Mouse (Mus musculus) embryo, embryonic 11.5 days (tissue): ENCODE results near the gene B4galt5.

Source experiments
- DNase-seq: peaks from one replicate; pipeline ENCODE4 v3.0.0-alpha.2; 2012; ENCODE audit warnings: low read depth, low spot score

B4galt5 gene

DNA sequence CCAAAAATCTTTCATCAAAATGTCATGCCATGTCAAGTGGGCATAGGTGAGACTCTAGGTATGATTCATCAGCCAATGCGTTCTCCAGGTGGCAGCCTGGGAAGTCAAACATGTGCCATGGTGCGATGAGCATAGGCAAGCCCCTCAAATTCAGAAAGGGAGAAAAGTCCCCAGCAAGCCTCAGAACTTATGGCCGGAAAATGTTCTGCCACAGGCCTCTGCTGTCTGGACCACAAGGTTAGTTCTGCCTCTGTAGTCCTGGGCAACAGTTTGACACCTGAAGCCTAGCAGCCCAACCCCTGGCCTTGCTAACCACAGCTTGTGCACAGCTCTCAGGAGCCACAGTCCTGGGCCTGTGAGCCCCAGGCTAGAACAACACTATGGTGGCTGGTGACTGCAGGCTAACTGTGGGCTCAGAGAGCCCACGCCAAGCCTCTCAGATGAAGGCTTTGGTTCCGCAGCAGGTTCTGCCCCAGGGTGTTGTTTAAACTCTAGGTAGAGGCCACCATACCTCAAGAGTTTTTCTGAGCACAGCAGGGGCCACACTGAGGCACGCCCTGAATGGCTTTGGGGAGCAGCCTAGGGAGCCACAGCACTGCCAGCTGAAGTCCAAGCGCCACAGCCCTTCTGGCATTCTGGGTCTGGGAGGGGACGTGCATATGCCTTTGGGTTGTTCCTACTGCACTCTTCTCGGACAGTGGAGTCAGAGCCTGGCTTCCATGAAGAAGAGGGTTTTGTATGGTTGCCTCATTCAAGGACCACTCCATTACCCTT lies 14.5 kb upstream of the B4galt5 start:
- DNase-seq = no peak

DNA sequence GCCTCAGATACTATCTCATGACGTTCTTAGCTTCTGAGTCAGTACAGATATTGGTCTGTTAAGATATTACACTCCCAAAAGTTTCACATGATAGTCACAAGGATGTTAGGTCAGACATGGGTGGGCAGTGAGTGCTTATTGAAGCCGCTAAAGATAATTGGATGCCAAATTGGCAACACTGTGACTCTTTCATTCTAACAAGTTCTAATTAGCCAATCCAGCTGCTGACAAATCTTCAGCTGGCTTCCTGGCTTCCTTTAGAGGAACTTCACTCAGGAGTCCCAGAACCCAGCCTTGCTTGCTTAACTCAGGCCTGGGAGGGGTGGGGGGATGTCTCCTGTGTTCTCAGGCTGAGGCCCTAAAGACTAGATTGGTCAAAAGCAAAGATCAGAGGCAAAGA lies 9.5 kb upstream of the B4galt5 start:
- no peak for DNase-seq

DNA sequence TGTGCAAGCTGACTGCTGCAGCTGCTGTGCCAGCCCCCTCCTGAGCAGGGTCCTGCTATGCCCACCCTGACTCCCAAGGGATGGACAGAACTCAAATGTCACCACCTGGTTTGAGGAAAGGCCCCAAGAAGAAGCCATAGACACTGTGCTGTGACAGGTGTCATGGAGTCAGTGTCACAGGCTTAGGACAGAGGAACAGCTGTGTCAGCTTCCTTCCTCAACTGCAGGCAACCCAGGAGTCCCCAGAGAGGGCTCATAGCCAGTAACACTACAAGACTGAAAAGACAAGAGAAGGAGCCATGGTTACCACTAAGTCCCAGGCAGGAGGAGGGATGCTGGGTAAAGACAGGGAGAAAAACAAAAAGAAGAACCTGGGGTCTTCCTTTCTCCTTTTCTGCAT lies 7.9 kb upstream of the B4galt5 start:
- DNase-seq = no peak

DNA sequence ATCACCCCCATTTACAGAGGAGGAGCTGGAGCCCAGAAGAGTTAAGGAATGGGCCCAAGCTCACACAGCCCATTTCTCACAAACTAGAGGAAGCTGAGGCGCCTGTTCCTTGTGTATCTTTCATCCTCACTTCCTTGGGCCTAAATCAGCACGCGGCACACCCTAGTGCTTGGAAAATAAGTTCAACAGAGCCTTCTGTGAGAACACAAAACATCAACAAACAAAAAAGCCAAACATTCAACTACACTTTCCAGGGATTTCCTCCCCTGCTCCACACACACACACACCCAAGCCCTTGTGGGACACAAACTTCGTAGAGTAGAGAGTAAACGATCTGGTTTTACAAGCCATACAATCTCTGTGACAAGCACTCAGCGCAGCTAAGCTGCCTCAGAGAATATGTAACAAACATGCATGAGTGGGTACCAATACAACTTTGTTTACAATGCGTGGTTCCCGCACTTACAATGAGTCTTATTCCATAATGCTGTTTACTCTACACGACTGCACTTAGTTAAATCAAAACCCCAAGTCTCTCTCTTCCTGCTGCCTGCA lies 5.7 kb upstream of the B4galt5 start:
- DNase-seq = no peak

GRCm38 (mm10) chr2:167354046-167354445 lies 5.1 kb upstream of the B4galt5 start:
- no peak for DNase-seq

DNA sequence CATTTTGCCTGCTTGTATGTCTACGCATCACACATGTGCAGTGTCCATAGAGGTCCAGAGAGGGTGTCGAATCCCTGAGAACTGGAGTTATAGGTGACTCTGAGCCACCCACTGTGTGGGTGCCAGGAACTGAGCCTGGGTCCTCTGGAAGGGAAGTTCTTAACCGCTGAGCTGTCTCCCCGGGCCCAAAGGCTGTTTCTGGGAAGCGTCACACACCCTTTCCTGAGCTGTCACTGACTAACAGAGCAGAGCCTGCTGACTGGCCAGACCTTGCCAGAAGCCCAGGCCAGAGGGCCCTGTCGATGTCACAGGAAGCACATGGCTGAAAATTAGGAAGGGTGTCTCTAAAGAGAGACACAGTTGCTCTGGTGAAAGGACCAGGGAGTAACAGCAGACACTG lies 3.5 kb upstream of the B4galt5 start:
- DNase-seq = no peak

GRCm38 (mm10) chr2:167351371-167351951 lies 2.5 kb upstream of the B4galt5 start:
- no peak for DNase-seq

DNA sequence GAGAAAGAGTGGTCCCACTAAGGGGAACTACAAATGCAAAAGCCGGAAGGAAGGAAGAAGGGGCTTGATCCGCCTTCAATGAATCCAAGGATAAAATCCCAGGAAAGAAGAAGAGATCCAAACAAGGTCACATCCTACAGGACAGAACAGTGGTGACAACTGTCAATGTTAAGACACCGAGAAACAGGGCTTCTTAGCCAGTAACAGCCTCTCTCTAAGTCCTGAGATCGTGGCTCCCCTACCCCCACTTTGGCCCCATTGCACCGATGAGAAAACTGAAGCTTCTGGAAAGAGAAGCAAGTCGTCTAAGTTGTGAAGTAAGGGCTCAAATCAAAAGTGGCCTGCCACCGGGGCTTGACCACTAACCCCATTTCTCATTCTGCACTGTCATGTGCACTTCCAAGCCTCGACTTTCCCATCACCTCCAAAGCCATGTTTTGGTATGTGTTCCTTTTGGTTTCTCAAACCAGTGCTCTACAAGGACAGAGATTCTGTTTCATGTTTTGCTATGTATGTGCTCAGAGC lies 1.2 kb upstream of the B4galt5 start:
- no peak for DNase-seq

GRCm38 (mm10) chr2:167349283-167349936 lies 427 bp upstream of the B4galt5 start:
- peak; percentile 94 for DNase-seq

- no peak for DNase-seq
Observed at GRCm38 (mm10) chr2:167347991-167348375, 1.0 kb downstream of the B4galt5 start.

- no peak for DNase-seq
Observed at GRCm38 (mm10) chr2:167347361-167347760, 1.6 kb downstream of the B4galt5 start.

DNA sequence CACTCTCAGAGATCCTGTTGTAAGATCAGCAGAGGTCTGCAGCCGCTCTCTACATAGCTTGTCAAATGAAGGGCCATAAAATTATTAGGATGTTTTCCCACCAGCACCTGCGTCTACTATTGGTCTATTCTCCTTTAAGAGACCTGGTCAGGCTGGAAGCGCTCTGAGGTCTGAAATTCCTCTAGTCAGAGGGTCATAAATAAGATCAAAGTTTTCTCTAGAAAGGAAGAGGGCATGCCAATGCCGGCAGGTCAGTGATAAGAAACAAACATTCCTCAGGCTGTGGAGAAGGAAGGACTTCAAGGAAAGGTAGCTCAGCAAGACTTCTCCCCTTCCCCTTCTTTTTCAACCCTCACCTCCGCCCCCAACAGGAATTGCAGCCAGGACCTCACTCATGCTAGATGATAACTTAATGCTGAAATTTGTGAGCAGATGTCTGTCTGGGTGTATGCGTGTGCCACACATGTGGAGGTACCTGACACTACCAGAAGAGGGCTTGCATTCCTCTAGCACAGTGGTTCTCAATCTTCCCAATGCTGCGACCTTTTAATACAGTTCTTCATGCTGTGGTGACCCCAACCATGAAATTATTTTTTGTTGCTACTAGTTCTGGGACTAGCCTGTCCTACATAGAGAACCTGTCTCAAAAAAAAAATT lies 3.3 kb downstream of the B4galt5 start:
- no peak for DNase-seq

- DNase-seq = no peak
Observed at GRCm38 (mm10) chr2:167344871-167345507, 4.0 kb downstream of the B4galt5 start.

GRCm38 (mm10) chr2:167343369-167344140 lies 5.4 kb downstream of the B4galt5 start:
- no peak for DNase-seq

DNA sequence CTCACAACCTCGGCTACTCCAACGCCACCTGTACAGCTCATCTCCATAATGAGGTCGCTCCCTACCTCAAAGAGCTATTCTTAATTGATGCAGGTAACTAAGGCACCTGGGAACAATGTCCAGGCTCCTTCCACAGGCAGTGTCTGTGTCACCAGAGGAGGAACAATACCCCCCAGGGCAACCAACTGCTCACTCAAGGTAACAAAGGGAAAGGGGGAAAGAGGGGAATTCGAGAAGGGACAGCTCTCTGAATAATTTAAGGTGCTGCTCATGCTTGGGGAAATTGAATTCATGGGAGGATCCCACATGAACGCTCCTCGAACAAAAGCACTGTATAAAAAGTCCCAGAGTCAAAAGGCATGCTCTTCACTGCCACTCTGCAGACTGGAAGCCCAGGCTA lies 6.1 kb downstream of the B4galt5 start:
- no peak for DNase-seq

DNA sequence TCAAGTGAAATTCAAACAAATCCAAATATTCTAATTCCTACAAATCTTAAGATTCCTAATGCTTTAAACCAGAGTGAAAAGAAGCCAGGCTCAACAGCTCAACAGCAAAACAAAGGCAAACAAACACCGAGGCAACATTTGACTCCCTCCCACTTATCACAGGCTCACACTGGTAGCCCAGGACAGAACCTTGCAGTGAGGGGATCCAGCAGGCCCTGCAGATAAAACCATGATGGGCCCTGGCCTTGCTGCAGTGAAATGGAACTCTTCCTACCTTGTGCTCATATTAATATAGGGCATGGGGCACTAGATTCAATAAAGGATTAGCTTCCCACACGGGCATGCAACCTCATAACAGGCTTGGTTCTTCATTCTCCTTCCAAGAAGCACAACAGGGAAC lies 11.4 kb downstream of the B4galt5 start:
- no peak for DNase-seq

- DNase-seq = no peak
Observed at GRCm38 (mm10) chr2:167337214-167337512, 11.8 kb downstream of the B4galt5 start.

GRCm38 (mm10) chr2:167336384-167337213 lies 12.4 kb downstream of the B4galt5 start:
- DNase-seq = no peak

DNA sequence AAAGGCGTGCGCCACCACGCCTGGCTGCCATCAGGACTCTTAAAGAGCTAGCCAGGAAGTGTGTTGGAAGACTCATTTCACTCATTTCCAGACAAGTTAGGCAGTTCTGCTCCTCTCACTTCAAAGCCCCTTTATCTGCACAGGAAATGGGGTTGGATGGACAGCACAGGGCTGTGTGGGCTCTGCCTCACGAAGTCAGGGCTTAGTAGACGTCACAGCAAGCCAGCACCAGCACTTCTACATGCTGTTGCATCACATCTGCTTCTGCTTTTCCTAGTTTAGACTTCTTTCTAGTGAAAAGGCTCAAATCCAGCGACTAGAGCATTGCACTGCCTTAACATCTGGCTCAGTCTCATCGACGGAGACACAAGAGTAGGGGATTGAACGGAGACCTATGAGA lies 13.9 kb downstream of the B4galt5 start:
- DNase-seq = no peak

DNA sequence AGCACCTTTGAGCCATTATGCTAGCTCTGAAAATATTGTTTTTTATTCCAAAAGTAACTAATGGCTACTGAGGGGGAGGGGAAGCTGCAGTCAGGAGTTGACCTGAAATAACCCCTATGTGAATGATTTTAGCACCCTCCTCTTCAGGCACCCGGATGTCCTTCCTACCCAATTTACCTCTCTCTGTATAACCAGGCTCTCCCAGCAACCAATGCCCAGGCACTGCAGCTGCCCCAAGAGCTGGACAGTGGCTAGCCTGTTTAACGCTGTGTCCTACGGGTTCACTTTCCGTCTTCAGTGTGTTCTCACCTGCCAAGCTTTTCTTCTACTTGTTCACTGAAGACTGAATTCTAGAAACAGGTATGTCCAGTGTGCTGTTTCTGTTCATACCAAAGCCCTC lies 14.7 kb downstream of the B4galt5 start:
- no peak for DNase-seq
